Mouse (Mus musculus) adrenal gland, postnatal 36 days (tissue): ENCODE results near the gene Fam118a. TPM values are rescaled to one million over a fixed set of nuclear protein-coding genes. Genes with fewer than 3 reads are reported as not detected.
"Not testable (repeated sequence)": the region's sequence is repeated elsewhere in the genome, so short reads cannot be mapped to it uniquely, and the experiment has no call there.

Source experiments
- DNase-seq, 2 experiments: peaks; one replicate each; pipeline ENCODE4 v3.0.0; 2021; ENCODE audit warnings: mixed read lengths in 1 of 2
- total RNA-seq, 2 experiments: library from RNA; stranded (reverse); gene quantifications; 2 replicates each; pipeline ENCODE4 v1.2.3; 2021

The Fam118a gene
- total RNA-seq, 2 experiments from 2014 or later = 5.9 to 11.6 TPM

DNA sequence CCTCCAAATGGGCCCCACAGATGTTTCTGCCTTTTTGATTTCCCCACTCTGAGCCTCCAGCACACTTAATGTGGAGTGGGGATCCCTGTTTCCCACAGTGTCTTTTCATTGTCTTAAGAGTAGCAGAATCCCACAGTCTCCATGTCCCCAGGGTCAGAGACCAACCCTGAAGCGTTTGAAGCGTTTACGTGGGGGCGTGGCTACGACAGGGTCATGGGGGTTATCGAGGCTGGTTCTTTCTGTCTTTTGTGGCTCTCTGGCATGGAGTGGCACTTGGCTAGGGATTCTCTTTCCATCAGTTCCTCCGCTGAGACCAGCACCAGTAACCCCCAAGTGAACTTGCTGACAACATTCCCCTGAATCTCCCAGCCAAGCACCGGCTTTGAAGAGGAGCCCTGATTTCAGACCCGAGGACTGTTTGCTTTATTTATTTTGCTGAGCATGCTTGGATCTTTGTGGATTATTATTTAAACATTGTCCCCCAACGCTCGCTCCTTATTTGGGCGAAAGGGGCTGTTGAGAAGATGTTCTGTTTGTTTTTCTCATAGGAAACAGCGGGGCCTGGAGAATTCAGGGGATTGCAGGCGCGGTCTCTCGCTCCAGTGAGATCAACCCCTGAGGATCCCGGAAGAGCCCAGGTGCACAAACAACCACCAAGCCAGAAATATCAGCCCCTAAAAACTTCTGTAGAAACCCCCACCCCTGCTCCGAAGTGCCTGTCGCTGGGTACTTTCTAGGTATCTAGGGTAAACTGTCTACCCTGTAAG lies 16.7 kb upstream of the Fam118a start:
- no peak for DNase-seq

DNA sequence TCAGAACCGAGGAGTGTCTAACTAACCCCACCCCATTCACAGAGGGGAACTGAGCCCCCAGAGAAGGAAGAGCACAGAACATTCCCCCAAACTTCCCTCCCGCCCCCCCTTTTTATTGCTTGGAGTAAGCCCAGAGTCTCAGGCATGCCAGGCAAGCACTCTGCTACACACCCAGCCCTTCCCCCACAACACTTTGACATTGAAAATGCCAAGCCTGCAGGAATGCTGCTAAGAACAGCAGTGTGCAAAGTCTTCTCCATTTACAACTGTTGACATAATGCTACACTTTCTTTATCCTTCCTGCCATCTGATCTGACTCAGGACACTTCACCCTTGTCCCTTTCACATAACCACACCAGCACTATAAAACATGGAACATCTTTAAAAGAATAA lies 16.1 kb upstream of the Fam118a start:
- no peak for DNase-seq

DNA sequence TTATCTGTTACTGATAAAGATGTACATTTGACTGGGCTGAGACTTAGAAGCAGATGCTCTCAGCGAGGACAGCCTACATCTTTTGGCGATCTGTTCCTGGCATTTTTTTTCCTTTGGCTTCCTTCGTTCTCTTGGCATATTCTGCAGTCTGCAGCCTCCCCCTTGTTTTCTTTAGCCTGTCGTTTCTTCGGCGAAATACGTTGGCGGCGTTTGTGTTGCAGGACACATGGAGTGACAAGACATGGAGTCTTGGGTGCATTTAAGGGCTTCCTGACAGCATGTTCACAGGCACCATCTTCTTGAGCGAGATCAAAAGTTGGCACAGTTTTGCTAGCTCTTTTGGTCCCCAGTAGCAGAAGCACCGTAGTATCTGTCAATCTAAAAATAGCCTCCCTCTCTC lies 13.0 kb upstream of the Fam118a start:
- no peak for DNase-seq

DNA sequence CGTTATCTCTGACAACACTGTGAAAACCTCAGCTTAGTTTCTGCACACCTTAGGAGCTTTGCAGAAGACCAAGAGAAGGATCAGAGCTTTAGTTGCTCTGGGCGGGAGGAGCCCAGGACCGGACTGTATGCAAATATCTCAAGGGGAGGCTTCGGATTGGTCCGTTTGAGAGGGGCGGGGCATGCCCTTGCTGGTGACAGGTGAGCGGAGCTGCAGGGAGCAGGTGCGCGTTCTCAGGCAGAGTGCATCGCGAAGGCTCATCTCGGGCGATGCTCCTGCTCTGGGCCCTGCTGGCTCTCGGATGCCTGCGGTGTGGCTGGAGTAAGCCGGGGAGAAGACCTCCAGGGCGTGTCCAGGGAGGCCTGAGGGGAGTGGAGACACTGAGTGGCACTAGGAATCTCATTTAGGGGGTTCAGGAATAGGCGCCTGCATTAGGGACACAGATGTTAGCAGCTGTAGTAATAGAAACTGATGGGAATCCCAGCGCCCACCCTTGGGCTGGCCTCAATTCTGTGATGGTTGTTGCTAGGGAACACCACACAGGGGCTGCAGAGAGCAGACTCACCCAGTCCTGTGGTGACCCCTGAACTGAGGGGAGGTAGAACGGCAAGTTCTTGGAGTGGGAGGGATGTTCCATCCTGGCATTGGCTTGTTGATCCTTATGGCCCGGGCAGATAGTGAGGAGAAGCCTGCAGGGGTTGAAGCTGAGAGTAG lies 11.6 kb upstream of the Fam118a start, which contains the start of gene Upk3a:
TSS of gene Upk3a (plus strand) at position 191 of the 714 bp plus-strand sequence.
- peak in 1 of 2 experiments; percentile 20 for DNase-seq

DNA sequence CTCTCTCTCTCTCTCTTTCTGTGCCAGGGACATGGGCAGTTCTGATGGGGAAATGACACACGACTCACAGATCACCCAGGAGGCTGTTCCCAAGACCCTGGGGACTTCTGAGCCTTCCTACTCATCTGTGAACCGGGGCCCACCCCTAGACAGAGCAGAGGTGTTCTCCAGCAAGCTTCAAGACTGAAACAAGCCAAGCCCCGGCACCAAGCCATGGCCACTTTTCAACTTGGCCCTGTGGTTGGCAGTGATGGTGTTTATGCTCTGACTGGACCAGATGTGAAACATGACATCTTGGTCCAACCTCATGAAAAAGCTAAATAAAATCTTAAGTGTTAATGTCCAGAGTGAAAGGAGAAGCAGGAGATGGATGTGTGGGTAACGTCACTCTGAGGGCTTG lies 6.5 kb upstream of the Fam118a start:
- DNase-seq = no peak

DNA sequence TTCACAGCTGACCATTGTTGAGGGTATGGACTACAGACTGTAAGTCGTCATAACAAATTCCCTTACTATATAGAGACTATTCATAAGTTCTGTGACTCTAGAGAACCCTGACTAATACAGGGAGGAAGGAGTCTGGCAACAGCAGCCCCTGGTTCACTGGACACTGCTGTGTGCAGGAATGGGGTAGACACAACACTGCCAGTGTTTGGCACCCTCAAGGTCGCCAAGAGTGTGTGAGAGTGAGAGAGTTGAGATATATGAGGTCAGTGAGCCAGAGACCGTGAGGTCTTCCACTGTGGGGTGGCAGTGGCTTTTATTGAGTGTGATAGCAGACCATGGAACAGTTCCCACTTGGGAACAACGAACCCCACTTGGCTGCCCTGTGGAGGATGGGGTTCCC lies 2.6 kb upstream of the Fam118a start:
- DNase-seq = no peak

DNA sequence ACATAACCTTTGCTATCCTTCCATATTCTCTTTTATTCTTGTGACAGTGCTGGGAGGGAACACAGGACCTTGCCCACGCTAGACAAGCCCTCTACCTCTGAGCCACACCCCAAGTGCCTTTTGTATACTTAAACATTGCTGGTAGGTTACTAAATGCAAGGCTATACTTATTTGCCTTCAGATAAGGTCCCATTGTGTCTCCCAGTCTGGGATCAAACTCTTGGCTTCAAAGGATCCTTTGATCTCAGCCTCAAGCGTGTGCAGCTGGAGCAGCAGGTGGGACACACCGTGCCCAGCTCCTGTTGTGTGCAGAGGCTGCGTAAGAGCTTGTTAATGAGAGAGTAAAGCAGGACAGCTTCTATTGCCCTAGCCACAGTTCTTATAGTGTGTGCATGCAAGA lies 1.0 kb upstream of the Fam118a start:
- DNase-seq = no peak

DNA sequence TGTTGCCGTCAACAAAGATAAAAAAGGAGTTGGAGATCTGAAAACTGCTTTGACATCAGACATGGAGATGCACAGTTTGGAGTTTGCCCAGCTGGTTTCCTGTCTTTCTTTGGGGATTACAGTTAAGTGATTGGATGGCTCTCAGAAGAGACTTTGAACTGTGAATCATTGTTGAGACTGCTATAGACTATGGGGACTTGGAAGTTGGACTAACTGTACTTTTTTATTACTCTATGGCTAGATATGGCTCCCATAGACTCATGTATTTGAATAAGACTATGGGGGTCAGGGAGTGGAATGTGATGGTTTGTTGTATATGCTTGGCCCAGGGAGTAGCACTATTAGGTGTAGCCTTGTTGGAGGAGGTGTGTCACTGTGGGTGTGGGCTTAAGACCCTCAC lies 1.9 kb downstream of the Fam118a start:
- not testable (repeated sequence) for DNase-seq

DNA sequence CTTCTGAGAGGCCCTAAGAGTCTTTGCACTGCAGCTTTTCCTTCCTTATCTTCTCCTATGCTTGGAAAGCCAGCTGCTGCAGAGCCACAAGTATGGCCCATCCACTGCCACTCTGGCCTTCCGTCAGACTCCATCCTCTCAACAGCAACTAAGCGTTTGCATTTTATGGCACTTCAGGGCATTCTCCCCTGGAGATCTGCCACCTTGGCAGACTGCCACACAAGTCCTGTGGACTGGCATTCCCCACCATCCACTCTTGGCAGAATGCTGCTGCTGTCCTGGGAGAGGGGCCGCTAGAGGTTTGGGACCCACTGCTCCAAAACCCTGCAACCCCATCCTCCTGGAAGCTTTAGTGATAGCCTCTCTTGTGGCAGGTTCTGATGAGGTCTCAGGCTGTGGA lies 3.1 kb downstream of the Fam118a start:
- peak in 1 of 2 experiments; percentile 15 for DNase-seq

DNA sequence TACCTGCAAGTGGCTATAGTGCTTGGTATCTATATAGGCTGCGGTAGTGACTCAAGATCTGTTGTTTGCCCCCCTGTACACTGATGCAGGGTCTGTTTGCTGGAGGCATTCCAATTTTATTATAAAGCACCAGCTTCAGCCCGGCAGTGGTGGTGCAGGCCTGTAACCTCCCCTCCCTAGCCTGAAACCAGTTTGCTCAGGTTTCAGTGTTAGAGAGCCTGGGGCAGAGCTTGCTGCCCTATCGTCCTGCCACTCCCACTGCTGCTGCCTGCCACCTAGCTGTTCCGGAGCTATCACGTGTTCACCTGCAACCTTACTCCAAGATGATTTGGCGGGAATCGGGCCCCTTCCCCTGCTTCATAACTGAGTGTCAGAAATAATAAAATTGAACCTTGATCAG lies 5.2 kb downstream of the Fam118a start:
- not testable (repeated sequence) for DNase-seq

DNA sequence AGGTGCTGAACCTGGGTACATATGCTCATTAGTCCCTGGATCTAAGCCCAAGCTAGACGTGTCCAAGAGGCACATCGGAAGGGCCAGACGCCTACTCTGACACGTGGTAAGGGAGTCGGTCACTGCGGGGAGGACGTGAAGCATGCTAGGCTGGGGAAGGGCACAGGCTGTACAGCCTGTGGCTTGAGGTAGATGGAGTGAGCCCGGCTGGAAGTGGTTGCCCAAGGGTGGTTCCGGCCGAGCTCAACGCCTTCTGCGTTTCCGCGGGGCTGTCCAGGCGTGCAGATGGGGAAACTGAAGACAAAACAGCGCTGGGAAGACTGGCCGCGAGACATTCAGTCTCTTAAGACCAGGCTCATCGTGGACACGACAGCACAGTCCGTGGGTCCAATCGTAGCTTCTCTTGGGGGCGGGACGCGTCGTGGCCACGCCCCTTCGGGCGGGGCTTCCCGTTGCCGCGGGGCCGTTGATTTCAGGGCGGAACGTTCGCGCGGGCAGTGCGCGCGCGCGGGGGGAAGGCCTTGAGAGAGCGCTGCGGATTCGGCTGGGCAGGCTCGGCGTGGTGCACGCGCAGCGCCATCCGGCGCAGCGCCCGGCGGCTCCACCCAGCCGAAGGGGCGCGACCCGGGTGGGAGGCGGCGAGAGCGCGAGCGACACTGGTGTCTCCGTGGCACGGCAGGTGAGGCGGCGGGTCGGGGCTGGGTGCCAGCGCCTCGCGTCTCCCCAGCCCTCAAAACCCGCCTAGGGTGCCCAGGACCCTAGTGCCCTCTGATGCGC lies 8.0 kb downstream of the Fam118a start:
- DNase-seq = peak; percentile 98

DNA sequence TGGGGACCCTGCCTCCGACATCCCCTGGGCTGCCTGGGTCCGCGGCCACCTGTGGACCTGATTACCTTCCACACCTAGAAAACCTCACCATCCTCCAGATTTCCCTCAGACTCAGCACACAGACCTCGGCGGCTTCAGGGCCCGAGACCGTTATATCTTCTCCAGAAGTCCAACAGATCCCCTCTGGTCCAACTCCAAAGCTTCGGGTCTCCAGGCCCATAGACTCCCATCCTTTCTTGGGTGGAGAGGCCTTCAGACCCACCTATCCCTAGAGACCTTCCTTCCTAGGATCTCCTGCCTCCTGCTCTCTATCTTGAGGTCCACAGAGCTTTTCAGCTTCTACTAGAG lies 8.6 kb downstream of the Fam118a start:
- DNase-seq = no peak

DNA sequence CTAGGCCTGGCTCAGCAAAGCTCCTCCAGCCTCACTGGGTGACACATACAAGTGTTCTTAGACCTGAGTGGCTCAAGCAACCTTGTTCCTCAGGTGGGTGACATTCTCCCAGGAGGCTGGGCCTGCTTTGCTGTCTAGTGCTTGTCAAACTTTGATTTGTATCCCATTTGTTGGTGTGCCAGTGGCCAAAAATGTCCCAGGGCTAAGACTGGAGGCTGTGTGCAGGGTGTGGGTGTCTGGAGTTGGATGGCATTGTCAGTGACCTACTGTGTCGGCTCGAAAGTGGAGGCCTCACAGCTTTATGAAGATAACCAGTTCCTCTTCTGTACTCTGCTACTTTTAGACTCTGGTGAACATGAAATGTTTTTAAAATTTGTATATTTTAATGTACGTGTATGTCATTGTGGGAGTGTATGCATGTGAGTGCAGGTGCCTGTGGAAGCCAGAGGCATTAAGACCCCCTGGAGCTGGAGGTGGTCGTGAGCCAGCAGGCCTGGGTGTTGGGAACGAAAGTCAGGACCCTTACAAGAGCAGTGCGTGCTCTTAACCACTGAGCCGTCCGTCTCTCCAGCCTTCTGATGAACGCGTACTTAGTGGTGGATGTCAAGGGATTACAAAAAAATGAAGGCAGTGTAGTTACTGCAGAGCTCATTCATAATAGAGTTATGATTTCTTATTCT lies 12.9 kb downstream of the Fam118a start:
- no peak for DNase-seq

DNA sequence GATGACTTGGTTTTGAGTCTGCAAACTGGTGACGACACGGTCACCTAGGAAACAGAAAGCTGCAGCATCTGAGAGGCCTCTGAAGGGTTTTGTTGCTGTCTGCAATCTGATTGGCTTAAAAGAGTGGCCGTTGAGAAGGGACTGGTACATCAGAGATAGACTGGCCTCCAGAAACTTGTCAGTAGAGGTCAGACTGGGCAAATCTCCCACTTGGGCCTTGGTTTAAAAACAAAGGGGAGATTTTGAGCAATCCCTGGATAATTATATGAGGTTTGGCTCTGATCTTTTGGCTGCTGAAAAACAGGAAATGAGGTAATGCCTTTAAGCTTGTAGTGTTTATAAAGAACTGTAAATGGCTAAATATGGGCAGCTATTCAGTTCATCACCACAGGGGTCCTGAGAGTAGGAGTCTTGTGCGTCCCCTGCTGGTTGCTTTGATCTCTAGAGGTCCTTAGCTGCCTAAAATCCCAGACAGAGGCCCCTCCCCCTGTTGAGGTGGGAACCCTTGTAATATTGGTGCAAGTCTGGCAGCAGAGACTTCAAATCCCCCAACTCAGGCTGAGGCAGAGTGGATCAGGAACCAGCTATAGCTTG lies 13.7 kb downstream of the Fam118a start:
- DNase-seq = peak; percentile 59 to 60

DNA sequence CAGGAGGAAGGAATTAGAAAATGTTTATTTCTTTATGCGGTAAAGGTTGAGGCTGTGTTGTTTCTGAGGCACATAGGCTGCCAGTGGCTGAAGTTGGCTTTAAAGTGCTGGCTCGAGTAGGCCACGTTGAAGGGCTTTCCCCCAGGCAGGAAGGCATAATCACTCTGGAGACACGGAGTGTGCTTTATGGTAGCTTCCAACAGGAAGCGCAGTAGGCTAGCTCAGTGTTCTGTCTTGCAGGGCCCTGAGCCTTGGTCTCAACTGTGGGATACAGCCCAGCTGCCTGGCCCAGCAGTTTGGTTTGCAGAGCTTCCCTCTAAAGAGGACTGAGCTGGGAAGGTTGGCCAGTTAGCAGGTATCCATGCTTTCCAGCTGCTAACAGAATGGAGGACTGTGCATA lies 14.4 kb downstream of the Fam118a start:
- DNase-seq = no peak

DNA sequence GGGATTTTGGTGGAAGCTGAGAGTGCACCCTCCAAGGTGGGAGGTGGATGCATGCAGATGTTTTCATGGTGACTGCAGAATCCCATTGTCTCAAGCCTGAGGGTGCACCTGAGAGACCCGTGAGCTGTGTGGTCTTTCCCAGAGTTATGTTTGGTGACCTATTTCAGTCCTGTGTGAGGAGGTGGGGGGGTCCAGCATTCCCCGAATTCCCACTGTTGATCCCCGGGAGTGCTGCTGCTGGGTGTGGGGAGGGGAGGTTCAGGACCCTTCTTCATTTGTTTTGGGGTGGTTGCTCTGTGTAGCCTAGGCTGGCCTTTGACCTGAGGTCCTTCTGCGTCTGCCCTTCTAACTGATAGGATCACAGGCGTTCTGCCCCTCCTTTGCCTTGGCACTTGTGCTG lies 15.0 kb downstream of the Fam118a start:
- DNase-seq = no peak

DNA sequence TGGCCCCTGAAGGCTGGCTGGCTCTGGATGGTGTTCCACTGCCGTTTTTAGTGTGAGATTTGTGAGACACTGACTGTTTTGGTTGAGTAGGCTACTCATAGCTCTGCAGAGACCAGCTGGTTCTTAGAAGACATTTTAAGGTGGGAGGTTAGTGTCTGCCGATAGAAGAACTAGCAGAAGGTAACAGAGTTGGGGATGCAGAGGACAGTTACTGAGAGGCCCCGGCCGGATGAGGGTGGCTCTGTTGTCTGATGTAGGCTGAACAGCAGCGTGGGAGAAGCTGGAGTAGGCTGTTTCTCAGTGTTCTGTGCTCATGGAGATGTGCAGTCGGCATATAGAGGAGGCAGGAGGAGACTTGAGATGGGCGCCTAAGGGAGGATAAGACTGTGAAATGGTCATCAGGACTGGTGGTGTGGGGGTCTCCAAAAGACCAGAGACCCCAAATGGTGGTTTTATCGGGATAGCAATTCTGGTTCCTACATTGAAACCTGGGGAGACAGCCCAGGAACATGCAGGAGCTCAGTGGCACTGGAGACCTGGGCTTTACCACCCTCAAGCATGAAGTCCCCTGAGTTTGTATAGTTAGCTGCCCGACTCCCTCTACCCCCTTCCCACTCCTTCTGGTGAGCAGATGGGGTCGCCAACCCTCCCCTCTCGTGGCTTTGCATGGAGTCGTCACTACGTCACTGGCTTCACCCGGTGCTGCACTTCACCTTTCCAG lies 17.6 kb downstream of the Fam118a start:
- no peak for DNase-seq

DNA sequence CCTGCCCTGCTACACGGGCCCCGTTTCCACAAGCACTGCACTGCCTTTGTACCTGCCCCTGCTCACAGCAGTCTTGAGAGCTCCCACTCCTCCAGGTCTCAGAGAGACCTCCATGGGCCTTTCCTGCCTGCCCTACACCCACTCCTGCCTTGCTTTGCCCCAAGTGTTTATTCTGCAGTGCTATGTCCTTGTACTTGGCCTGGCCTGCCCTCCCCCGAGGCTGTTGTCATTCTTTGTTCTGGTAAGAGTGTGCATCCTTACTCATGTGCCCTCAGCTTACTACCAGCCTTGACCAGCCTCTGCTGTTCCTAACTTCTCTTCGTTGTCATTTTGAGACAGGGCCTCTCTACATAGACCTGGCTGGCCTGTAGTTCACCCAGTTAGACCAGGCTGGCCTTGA lies 19.1 kb downstream of the Fam118a start:
- peak; percentile 53 to 61 for DNase-seq

DNA sequence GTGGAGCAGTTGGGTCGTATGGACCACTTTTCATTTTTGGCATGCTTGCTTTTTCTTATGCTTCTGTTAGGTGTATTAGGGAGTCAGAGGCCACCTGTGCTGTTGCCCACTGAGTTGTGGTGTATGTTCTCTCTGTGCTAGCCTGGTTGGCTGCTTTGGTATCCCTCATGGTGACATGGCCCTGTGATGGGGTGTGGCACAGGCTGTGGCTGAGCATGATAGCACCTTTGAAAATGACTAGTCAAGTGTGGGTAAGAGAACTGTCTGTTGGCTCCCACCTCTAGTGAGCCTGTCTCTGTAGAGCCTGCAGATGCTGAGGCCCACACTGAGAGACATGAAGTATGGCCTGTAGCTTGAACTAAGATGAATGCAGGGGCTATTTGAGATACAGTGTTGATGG lies 21.0 kb downstream of the Fam118a start:
- no peak for DNase-seq

DNA sequence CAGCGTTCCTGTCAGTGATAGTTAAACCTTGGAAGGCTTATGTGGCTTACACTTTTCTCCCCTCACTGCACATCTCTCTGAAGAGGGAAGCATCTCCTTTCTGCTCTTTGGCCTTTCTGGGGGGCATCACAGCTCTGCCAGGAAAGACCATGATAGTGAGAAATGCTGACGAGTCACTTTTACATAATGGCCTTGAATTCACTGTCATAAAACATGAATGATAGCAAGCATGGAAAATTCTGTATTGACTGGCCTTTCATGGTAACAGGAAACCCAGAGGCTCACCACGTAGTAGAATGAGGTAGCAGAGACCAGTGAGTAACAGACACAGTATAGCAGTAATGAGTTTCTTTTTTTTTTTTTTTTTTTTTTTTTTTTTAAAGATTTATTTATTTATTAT lies 25.4 kb downstream of the Fam118a start:
- no peak for DNase-seq

DNA sequence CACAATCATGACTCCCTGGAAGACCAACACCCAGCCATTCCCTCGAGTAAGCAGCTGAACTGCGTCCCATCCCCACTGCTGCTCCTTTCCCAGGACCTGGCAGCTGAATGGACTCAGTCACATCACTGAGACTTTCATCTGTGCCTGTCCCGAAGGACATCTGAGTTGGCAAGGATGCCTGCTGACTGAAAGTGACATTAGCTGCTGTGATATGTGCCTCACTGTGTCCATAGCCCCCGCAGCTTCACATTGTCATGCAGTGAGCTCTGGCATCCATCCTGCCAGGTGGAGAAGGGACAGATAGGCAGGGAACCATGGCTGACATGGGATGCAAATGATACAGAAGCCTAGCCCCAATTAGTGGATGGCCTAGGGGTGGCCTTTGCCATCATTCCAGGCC lies 26.4 kb downstream of the Fam118a start:
- DNase-seq = peak; percentile 21 to 40
